Mouse (Mus musculus) small intestine, adult 2 months (tissue): ENCODE results near the gene Insm2.

Experiments used
- CTCF ChIP-seq: fragments of 200-500 bp; IDR thresholded peaks from 2 replicates; pipeline ENCODE4 v1.5.1; 2012; ENCODE audit warnings: low read depth, mild to moderate bottlenecking, control low read depth, inconsistent platforms, low read length, moderate library complexity, mixed read lengths; ENCODE audit not compliant: insufficient replicate concordance, insufficient read length; ENCODE audit errors: extremely low read depth
- POLR2A ChIP-seq: fragments of 200-500 bp; IDR thresholded peaks from 2 replicates; pipeline ENCODE4 v1.6.1; 2012; ENCODE audit warnings: low read depth, mild to moderate bottlenecking, control low read depth, inconsistent platforms, low read length, moderate library complexity

GRCm38 (mm10) chr12:55598537-55598886, 715 bp upstream of the Insm2 start:
- TF ChIP-seq CTCF (no peak), POLR2A (no peak)
